Mouse (Mus musculus) testis, adult 2 months (tissue): Measurements from ENCODE around the gene Fgfrl1.

Experiments
- CTCF ChIP-seq: fragments of 200-500 bp; IDR thresholded peaks from 2 replicates; pipeline ENCODE4 v1.5.1; 2012; ENCODE audit warnings: low read depth, mild to moderate bottlenecking, inconsistent platforms, low read length, moderate library complexity; ENCODE audit not compliant: control insufficient read depth, insufficient read depth, insufficient replicate concordance
- POLR2A ChIP-seq: fragments of 200-500 bp; IDR thresholded peaks from 2 replicates; pipeline ENCODE4 v1.6.1; 2012; ENCODE audit warnings: low read depth, mild to moderate bottlenecking, inconsistent platforms, low read length, moderate library complexity; ENCODE audit not compliant: control insufficient read depth

DNA sequence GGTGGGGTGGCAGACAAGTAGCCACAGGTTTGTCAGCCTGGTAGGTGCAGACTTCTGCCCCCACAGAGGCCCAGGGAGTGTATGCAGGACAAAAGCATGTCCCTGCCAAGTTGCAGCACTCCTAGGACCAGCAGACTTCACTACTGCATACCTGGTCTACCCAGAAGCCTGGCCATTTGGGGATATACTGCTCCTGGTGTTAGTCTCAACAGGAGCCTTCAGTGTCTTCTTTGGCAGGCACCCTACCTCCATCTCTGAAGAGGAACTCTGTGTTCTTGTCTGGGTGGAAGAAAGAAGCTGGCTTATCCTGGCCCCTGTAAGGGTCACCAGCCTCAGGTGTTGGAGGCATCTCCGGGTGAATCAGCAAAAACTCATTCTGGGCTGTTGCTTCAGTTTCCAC, 23.8 kb downstream of the Fgfrl1 start:
- TF ChIP-seq CTCF (no peak), POLR2A (no peak)
